Mouse (Mus musculus): ENCODE measurements around the gene Chst8.

The Chst8 gene

DNA sequence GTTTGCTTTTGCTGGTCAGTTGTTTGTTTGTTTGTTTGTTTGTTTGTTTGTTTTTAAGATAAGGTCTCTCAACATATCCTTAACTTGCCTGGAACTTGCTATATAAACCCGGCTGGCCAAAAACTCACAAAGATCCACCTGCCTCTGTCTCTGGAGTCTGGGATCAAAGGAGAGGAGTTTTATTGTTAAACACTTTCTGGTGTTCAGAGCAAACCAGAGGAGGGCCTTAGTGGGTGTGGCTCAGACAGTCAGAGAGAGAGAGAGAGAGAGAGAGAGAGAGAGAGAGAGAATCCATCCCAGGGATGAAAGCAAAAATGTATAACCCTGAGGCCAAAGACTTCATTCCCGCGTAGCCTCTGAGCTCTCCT is 13.1 kb downstream of the Chst8 start:
- no peak for DNase-seq

DNA sequence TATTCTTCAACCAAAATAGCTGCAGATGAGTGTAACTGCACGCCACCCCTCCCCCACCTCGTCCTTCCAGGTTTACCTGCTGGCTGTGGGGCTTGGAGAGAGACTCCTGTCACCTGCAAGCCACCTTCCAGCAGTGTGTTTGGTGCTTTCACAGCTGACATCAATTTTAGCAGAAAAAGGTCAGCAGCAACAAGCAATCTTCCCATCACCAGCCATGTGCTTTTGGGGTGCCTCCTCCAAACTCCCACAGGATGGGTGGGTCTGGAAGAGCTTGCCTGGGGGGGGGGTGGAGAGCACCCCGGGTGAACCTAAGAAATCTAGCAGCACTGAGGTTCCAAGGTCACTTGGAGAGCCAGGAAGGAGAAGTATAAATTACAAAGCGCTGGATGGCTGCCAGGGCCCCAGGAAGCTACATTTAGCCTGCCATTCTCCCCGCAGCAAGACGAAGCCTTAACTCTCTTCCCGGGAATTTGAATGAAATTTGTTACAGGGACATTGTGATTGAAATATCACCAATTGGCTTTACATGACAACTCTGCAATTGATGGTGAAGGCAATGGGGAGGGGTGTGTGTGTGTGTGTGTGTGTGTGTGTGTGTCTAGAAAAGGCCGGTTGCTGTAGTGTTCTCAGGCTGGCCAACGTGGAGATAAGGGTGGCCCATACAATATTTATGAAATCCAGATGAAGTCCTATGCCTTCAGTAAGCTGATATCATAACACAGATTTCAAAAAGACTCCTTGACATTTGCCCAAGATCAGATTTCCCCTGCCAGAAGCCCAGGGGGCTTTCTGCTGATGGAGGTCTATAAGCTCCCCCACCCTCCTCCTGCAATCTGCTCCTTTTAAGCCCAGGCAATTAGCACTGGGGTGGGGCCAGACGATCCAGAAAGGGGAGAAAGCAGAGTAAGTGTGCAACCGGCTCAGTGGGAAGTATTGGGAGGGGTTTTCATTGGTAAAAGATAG is 13.8 kb downstream of the Chst8 start:
- DNase-seq: no peak

DNA sequence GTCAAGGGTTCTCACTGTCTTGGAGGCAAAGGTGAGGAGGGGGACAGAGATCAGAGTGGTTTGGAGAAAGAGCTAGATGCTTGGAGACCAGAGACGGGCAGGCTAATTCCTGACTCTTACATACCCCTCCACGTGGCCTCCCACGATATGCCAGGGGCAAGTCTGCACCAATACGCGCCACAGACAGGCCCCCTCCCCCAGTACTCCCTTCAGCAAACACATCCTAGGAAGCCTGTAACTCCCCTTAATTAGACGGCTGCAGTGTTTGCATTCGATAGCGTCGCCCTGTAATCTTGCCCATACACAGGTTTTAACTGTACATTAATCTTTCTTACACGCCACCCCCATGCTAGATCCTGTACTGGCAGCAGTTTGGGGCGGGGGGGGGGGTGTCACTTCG is 14.5 kb downstream of the Chst8 start:
- no peak for DNase-seq

GRCm38 (mm10) chr7:34790459-34790858 is 22.1 kb downstream of the Chst8 start:
- DNase-seq: no peak

DNA sequence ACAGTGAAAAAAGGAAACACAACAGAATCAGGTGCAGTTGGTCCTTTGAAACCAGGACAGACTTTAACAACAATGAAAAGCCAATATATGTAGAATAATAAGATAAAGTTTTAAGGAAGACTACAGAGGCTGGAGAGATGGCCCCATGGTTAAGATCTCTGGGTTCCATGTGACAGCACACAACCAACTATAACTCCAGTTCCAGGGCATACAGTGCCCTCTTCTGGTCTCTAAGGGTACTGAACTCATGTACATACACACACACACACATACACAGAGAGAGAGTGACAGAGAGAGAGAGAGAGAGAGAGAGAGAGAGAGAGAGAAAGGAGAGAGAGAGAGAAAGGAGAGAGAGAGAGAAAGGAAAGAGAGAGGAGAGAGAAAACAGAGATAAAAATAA is 25.3 kb downstream of the Chst8 start:
- no peak for DNase-seq

DNA sequence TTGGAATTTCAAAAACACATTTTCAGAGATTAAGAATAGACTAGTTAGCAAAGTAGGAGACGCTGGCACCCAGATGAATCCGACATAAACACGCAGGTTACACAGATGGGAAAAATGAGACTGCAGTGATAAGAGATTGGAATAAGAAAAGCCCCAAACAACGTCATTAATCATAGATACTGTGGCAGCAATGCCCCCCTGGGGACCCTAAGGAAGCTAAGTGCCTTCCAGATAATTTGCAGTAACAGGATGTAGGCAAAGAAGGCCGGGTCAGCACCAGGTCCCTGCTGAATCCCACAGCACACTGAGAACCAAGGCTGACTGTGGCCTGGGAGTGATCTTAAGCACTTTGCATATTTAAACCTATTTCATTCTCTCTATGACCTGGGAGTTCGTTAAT is 27.5 kb downstream of the Chst8 start:
- DNase-seq: no peak

DNA sequence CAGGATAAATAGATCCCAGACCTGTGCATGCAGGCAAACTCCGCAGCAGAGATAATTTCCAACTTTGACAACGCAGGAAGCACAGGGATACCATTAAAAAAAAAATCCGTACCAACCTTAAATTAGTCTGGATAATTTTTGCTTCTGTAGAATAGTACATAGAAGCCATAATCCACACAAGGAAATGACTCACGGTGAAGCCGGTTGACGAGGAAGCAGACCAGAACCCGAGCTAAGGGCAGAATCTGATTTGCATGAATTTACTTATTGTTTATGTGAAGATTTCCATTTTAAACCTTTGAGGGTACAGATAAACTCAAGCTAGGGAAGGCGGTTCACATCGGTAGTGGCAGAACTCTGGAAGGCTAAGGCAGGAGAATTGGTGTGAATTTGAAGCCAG is 28.0 kb downstream of the Chst8 start:
- no peak for DNase-seq

DNA sequence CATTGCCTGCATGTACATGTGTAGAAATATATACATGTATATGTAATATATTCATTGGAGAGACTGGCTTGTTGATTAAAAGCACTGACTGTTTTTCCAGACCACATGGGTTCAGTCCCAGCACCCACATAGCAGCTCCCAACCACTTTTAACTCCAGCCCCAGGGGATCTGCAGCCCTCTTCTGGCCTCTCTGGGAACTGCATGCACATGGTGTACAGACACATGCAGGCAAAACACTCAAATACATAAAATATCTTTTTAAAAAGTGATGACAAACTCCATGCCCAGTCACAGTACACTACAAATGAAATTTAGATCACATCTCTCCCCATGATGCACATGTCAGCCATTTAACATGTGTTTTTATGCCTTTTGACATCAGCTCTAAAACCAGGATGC is 30.5 kb downstream of the Chst8 start:
- DNase-seq: no peak

- DNase-seq: no peak
Measured at GRCm38 (mm10) chr7:34781217-34781616, 31.3 kb downstream of the Chst8 start.

DNA sequence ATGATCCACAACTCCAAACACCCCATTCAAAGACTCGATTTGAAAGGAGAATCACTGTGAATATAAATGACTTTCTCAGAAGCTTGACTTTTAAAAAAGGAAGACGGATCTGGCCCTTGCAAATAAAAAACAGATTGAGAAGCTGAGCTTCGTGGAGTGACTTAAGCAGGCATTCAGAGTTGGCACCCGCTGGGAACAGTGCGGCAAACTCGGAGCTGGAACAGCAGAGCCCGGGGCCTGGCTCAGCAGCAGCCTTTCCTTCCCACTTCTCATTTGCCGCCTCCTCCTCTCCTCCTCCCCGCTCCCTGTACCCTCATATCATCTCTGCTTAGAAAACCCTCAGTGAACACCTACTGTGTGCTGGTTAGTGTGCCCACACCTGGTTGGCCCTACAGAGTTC is 34.1 kb downstream of the Chst8 start:
- peak; percentile 70 for DNase-seq

GRCm38 (mm10) chr7:34775659-34776058 is 36.9 kb downstream of the Chst8 start:
- no peak for DNase-seq

DNA sequence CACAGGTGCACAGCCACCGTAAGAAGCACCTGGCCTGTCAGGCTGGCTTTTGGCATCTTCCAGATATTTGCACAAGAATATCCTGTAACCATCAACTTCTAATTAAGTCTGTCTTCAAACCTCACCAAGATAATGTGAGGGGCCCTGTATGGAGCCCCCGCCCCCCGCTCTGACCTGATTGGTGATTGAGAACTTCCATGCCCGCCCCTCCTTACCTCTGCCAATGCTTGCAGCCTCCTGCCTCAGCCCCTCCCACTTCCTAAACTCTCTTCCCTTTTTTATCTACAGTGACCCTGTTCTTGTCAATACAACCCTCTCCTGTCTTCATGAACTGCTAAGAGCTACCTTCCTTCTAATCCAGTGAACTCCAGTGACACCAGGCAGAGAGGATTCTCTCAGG is 37.6 kb downstream of the Chst8 start:
- DNase-seq: no peak

DNA sequence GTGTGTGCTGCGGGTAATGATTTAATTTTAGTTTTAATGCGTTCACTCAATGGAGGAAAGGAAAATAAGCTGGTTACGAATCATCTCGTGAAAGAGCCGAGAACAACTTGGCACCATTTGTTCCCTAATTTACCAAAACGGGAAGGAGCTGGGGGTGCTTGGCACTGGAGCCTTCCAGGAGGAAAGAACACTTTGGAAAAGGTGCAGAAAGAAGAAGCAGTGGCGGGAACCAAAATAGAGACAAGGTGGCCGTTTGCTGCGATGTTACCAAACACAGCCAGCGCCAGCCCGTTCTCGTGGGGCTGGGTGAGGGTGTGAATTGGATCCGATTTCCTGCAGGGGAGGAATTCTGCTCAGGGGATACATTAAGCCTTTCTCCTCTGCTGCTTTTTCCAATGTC is 38.5 kb downstream of the Chst8 start:
- DNase-seq: peak; percentile 76

DNA sequence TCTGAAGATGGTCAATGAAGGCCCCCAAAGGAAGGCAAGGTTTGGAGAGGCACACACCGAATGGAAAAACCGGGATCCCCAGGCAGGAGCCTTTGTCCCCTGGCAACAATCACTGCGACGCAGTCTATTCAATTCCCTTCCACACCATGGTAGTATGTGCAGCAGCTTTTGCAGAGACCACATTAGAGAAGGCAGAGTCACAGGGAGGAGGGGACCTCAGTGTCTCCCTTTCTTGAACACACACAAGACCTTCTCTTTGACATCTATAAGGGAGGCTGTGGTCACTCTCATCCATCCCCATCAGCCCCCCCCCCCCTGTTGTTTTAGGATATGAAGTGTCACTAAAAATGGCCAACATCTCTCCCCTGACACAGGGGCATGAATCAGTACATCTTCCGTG is 39.2 kb downstream of the Chst8 start:
- DNase-seq: no peak

GRCm38 (mm10) chr7:34769531-34769930 is 43.0 kb downstream of the Chst8 start:
- no peak for DNase-seq

GRCm38 (mm10) chr7:34764250-34765148 is 48.0 kb downstream of the Chst8 start:
- DNase-seq: no peak

GRCm38 (mm10) chr7:34759378-34759822 is 53.1 kb downstream of the Chst8 start:
- peak; percentile 50 for DNase-seq

DNA sequence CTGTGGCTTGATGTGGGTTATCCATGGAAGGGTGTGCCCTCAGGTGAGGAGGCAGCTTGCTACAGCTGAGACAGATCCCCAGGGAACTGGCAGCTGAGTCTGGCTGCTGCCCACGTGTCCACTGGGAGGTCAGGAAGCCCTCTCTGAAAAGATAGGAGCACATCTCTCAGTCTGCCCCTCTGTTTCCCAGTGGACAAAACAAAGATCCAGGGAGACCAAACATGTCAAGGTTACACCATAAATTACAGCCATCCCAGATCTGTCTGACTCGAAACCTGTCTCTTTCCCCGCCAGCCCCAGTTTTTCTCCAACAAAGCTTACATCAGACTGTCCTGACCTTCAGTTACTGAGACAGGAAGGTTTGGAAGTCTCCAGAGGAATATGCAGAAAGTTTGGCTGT is 53.8 kb downstream of the Chst8 start:
- no peak for DNase-seq

GRCm38 (mm10) chr7:34757513-34757912 is 55.0 kb downstream of the Chst8 start:
- no peak for DNase-seq

- DNase-seq: peak; percentile 44
Measured at GRCm38 (mm10) chr7:34753140-34753886, 59.2 kb downstream of the Chst8 start.

DNA sequence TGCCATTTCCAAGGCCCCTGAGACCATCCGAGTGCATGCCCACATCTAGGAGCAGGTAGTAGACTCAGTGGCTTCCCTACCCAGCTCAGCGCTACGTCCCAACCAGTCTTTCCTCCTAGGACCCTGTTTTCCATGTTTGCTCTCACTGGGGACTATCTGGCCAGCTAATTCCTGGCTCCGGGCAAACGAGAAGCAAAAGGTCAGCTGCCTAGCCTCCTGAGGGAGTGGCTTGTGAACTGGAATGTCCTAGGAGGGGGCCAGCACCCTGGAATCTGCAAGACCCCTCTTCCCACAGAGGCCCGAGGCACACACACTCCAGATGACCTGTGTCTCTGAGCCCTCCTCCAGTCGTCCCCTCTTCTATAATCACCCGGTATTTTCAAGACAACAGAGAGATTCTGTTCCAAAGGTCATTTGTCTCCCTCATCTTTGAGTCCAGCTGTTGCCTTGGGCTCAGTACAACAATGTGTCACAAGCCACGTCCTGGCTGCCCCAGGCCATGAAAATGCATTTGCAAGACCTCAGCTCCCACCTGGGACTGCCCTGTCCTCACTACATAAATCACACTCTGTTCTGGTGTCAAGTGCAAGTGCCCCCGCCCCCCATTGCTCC is 60.3 kb downstream of the Chst8 start:
- DNase-seq: no peak

- no peak for DNase-seq
Measured at GRCm38 (mm10) chr7:34750350-34750749, 62.2 kb downstream of the Chst8 start.

DNA sequence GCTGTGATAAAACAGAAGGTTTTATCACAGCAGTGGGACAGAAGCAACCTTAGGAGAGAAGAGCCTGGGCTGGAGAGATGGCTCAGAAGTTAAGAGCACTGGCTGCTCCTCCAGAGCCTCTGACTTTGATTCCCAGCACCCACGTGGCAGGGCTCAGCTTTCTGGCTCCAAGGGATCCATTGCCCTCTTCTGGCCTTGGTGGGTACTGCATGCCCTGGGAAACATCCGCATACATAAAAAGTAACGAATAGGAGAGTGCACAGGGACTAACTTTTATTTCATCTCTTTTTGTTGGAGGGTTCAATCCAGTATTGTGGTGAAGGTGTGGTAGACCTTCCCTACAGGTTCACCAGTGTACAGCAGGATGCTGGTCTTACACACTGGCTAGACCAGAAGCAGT is 62.8 kb downstream of the Chst8 start:
- DNase-seq: no peak
